Mouse (Mus musculus): ENCODE data around the gene Sbk2.

Sbk2 gene

DNA sequence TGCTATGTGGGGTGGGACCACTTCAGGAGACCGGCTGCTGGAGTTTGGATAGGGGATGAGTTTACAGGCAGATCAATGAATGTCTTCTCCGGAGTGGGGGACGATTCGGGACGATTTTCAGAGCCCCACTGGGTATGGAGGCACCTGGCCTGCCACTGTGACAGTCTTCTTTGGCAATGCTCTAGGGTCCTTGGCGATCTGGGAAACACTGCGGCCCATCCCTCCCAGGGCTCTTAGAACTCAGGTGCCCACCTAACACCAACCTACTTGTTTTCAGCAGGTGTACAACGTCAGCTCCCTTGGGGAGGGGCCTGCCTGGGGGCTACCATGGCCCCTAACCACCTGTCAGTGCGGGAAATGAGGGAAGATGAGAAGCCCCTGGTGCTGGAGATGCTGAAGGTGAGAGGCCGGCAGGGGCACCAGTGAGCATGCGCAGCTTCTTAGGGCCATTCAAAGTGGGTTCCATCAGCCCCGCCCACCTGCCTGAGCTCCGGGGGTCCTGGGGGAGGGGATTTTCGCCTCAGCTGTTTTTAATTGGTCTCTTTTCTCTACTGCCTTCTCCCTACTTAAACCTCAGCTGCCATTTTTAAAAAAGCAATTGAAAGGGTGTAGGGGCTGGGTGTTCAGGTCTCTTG is 41.2 kb downstream of the Sbk2 start:
- peak; percentile 93 for DNase-seq (ENCODE audit: low read depth, low spot score)

DNA sequence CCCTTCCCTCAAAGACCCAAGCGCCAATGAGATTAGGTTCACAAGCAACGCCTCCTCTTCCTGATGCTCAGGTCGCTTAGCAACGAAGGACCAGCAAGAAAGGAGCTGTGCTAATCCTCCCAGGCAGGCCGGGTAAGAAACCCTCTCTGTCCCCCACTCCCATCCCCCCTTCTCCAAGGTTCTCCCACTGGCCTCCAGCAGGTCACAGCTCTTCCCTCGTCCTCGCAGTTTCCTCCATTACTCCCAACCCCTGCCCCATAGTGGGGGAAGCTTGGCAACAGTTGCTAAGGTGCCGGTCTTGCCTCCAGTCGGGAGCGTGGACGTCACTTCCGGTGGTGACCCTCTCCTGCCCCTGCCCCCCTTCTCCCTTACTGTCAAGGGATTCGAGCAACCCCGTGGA is 41.7 kb downstream of the Sbk2 start:
- peak; percentile 72 for DNase-seq (ENCODE audit: low read depth, low spot score)

DNA sequence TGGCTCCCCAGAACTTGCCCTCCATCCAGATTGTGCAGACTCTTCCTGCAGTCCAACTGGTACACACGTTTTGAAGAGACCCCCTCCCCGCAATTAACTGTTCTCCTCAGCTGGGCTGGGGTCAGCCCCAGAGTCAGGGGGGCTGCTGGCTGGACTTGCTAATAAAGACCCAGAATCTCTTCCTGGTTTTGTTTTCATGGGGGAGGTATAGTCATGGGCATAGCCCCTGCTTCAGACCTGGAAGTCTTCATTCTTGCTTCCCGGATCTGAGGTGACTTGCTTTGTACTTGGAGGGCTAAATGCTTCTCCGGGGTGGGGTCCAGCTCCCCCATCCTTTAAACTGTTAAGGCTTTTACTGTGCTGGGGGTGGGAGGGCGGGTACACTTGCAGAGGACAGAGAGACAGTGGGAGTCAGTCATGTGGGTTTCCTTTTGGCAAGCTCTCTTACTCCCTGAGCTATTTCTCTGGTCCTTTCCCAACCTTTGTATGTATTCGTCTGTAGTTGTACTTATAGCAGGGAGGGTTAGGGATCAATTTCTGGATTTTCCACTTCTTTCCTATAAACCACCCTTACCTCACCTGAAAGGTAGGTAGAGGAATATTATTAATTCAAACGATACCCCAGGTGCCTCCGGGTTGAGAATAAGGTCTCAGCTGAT is 42.3 kb downstream of the Sbk2 start, which contains the start of gene Nat14:
TSS of gene Nat14 (plus strand) at position 205 of the 659 bp plus-strand sequence.
- DNase-seq (ENCODE audit: low read depth, low spot score): no peak

DNA sequence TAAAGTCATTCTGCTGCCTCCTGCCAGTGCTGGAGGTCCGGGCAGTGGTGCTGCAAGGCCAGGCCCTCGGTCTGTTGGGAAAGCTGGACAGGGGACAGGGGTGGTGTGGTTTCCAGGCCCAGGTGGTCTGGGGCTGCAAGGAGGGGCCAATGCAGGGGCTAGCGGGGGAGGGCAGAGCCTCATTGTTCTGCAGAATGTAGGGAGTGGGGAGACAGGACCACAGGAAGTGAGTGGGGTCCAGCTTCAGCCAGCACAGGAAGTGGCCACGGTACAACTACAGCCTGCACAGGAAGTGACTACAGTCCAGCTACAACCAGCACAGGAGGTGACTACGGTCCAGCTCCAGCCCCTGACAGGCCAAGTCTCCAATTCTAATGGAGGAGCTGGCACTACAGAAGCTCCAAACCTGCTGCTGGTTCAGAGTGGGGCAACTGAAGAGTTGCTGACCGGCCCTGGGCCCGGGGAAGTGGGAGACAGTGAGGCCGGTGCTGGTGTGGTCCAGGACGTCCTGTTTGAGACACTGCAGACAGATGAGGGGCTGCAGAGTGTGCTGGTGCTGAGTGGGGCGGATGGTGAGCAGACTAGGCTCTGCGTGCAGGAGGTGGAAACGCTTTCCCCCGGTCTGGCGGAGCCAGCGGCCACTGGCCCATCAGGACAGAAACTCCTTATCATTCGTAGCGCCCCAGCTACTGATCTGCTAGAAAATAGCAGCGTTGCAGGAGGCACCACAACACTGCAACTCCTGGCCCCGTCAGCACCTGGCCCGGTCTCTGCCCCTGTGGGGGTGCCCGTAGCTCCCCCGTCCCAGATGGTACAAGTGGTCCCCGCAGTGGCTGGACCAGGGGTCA is 43.0 kb downstream of the Sbk2 start:
- DNase-seq (ENCODE audit: low read depth, low spot score): no peak

DNA sequence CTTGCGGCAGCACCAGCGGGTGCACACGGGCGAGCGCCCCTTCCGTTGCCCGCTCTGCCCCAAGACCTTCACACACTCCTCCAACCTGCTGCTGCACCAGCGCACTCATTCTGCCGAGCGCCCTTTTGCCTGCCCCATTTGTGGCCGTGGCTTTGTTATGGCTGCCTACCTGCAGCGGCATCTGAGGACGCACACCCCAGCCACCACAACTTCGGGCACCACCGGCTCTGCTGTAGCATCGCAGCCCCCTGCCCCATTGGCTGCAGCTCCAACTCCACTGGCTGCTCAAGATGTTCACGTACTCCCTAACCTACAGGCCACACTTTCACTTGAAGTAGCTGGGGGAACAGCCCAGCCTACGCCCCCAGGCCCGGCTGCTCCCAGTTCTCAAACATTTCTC is 43.7 kb downstream of the Sbk2 start:
- no peak for DNase-seq (ENCODE audit: low read depth, low spot score)

DNA sequence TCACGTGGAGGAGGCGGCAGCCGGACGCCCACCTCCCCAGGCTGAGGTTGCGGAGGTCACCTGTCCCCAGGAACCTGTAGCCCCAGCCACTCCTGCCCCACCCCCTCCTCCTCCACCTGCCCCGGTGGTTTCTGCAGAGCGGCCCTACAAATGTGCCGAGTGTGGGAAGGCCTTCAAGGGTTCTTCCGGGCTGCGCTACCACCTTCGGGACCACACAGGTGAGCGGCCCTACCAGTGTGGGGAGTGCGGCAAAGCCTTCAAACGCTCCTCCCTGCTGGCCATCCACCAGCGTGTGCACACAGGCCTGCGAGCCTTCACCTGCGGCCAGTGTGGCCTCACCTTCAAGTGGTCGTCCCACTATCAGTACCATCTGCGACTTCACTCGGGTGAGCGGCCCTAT is 44.2 kb downstream of the Sbk2 start:
- no peak for DNase-seq (ENCODE audit: low read depth, low spot score)

DNA sequence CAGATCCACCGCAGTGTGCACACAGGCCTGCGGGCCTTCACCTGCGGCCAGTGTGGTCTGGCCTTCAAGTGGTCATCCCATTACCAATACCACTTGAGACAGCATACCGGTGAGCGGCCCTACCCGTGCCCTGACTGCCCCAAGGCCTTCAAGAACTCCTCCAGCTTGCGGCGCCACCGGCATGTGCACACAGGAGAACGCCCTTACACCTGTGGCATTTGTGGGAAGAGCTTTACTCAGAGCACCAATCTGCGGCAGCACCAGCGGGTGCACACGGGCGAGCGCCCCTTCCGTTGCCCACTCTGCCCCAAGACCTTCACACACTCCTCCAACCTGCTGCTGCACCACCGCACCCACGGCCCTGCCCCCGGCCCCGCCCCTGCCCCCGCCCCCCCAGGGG is 45.1 kb downstream of the Sbk2 start:
- no peak for DNase-seq (ENCODE audit: low read depth, low spot score)

DNA sequence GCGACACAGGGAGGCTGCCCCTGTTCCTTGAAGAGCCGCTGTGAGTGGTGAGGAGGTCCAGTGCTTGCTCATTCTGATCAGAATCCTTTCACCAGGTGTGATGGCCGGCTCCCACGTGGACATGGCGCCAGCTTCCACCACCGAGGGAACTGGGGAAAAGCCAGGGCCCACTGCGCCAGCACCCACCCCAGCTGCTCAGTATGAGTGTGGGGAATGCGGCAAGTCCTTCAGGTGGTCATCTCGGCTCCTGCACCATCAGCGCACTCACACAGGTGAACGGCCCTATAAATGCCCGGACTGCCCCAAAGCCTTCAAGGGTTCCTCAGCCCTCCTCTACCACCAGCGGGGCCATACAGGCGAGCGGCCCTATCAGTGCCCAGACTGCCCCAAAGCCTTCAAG is 45.5 kb downstream of the Sbk2 start:
- DNase-seq (ENCODE audit: low read depth, low spot score): no peak

DNA sequence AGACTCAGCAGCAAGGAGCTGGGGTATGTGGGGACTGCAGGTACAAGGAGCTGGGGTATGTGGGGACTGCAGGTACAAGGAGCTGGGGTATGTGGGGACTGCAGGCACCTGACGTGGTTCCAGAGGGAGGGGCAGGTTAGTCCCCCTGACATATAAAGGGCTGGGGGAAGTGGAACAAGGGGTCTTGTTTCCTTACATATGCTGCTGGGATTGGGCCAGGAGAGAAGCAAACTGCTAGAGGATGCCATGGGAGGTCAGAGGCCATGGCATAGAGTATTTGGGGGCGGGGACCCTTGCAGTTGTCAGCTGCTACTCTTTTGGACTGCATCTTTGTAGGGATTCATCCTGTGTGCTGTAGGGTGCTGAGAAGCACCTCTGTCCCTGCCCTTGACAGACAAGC is 46.7 kb downstream of the Sbk2 start:
- DNase-seq (ENCODE audit: low read depth, low spot score): no peak

DNA sequence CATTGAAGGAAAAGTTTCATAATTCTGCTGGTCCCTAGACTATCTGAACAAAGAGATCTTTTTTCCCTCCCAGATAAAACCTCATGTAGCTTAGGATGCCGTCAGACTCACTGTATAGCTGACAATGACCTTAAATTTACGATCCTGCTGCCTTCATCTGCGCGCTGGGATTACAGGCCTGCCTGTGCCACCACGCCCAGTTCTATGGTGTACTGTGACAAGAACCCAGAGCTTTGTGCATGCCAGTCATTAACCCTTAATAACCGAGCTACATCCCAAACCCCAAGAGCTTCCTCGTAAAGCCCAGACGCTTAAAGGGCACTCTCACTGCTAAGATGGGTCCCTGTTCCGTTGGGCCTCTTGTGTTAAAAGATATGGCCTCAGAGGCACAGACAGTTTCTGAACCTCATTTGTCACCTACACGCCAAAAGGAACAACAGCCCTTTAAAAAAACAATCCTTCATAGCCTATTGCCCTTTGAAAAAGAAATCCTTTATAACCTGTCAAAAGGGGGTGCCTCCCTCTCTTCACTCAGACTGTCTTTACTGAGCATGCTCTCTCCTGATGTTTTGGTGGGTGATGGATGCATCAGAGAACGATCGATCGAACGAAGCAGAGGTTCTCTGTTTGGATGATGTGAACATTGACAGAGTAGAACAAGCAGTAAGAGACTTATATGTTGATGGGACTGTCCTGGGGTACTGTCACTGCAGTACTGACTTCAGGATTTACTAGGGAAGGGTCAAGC is 48.4 kb downstream of the Sbk2 start:
- DNase-seq (ENCODE audit: low read depth, low spot score): no peak

DNA sequence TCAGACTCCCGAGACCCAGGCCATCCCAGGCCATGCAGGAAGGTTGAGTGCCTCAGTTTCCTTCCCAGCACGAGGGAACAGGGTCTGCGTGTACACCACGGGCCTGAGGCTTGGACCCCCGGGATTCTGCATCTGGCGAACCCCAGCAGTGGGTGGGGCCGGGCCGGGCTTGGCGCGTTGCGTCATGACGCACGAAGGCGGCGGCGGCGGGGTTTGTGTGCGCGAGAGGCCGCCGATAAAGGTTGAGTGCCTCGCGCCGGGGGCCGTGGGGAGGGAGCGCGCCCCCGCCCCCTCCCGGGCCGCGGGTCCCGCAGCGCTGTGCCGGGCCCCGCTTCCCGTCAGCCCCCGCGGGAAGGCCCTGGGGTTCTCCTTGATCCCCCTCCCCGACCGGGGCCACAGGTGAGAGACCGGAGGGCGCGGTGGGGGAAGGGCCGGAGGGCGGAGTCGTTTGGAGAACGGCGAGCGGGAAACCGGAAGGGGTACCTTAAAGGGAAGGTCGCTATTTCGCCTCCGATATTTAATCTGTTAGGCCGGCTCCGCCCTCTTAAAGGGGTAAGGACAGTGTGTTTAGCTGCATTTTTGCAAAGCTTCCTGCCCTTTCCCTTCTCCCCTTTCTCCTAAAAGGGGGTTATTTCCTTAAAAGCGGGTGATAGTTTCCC is 49.1 kb downstream of the Sbk2 start, which contains the start of gene Zfp628:
TSS of gene Zfp628 (plus strand) at position 211 of the 659 bp plus-strand sequence.
- peak; percentile 93 for DNase-seq (ENCODE audit: low read depth, low spot score)

DNA sequence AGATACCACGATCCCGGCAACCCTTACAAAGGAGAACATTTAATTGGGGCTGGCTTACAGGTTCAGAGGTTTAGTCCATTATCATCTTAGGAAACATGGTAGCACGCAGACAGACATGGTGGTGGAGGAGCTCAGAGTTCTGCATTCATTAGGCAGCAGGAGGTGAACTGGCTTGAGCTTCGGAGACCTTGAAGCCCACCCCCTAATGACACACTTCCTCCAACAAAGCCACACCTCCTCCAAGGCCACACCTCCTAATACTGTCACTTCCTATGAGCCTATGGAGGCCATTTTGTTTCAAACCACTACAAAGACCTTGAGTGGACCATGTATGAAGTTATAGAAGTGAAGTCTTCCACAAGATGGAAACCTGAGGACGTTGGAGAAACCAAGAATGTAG is 52.0 kb downstream of the Sbk2 start:
- peak; percentile 98 for DNase-seq (ENCODE audit: low read depth, low spot score)

DNA sequence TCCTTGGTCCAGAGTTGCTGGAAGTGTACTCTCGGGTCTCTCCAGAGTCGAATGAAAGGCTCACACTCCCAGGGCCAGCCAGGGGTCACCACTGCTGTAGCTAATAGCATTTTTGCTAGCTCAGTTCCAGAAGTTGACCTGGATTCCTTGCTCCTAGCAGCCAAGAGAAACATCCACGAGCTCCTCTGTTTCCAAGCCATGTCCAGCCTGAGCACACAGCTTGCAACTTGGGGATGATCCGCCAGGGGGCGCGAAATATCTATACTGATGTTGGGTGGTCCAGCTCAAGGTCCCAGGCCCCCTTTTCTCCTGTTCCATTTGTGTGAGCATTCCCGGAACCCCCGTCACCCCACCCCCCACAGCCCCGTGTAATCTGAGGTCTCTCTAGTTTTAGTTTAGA is 52.6 kb downstream of the Sbk2 start:
- DNase-seq (ENCODE audit: low read depth, low spot score): peak; percentile 89

DNA sequence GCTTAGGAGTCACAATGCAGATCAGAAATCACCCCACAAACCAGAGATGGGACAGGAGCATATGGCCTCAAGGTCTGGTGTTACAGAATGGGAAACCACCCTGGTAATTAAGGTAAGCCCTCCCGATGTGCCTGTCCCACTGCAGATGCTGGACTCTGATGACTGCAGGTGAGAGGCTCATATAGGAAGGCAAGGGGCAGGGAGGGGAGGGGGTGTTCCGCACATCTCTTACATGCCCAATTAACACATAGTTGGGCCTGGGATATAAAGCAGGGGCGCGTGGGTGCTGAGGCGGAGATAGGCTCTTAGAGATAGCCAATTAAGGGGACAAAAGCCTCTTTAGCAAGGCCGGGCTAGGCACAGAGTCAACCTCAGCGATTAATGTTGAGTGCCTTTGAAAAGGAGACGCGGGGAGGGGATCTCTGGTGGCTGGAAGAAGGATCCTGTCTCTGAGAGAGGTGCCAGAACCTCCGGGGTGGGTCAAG is 57.7 kb downstream of the Sbk2 start, which contains the start of gene Gm36210:
TSS of gene Gm36210 (minus strand) at position 51 of the 485 bp plus-strand sequence.
- no peak for DNase-seq (ENCODE audit: low read depth, low spot score)

DNA sequence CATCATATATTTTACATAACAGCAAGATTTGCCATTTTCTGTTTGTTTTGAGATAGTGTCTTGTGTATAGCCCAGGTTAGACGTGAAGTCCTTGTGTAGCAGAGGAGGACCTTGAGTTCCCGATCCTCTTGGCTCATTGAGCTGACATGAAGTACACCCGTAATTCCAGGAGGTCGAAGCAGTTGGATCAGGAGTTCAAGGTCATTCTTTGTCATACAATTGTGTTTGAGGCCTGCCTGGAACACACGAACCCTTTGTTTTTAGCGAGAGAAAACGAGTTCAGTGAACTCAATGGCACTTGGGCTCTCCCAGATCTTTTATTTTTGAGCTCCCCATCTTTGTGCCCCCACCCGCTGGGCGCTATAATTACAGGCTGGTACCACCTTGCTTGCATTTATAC is 61.8 kb downstream of the Sbk2 start:
- DNase-seq (ENCODE audit: low read depth, low spot score): peak; percentile 94

DNA sequence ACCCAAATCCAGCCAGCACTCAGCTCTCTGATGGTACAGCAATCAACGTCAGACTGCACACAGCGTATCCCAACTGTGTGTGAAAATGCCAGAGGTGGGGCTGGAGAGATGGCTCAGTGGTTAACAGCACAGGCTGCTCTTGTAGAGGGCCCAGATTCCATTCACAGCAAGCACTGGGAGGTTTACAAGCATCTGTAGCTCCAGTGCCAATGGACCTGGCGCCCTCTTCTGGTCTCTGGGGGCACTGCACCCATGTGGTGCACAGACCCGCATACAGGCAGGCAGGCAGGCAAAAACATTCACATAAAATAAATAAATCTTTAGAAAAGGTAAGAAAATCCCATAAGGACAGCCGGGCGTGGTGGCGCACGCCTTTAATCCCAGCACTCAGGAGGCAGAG is 63.0 kb downstream of the Sbk2 start:
- DNase-seq (ENCODE audit: low read depth, low spot score): peak; percentile 94

DNA sequence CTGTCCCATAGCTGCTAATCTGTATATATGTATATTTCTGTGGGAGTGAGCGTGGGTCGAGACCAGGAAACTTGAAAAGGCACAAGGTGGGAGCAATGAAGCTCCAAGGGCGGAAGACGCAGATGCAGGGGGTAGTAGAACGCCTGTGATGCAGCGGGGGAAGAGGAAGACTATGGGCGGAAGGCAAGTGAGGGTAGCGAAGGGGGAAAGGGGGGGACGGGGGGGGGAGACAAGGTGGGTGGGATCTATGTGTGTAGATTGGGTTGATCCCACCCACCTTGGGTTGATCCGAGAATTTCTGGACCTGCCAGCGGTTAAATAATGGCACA is 63.7 kb downstream of the Sbk2 start:
- no peak for DNase-seq (ENCODE audit: low read depth, low spot score)

DNA sequence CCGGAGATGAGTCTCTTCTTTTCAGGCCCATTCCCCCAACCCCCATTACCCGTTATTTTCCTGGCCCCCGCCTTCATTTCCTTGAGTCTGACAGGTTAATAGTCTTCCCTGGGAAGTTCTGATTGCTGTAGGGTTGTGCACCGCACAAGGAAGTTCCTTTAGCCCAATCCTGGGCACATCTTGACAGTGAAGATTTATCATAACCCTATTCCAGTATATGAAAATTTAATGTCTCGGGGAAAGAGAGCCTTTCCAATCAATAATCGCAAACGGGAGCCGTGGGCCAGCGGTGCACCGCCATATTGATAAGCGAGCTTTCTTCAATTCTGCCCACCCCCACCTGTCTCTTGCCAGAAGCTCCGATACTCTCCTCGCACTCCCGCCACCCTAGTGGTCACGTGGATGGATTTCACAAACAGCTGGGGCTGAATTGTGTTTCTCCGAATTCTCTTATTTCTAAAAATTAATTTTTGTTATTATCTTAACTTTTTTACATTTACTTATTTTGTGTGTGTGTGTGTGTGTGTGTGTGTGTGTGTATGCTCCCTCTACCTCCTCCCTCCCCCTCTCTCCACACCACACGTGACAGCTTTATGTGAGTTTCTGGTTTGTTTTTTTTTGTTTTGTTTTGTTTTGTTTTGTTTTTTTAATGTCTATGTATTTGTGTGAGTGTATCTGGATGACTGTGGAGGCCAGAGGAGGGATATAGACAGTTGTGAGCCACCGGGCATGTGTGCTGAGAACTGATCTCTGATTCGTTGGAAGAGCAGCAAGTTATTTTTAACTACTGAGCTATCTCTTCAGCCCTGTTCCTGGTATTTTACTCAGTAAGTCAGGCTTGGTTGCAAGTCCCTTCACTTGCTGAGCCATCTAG is 64.3 kb downstream of the Sbk2 start:
- DNase-seq (ENCODE audit: low read depth, low spot score): no peak

DNA sequence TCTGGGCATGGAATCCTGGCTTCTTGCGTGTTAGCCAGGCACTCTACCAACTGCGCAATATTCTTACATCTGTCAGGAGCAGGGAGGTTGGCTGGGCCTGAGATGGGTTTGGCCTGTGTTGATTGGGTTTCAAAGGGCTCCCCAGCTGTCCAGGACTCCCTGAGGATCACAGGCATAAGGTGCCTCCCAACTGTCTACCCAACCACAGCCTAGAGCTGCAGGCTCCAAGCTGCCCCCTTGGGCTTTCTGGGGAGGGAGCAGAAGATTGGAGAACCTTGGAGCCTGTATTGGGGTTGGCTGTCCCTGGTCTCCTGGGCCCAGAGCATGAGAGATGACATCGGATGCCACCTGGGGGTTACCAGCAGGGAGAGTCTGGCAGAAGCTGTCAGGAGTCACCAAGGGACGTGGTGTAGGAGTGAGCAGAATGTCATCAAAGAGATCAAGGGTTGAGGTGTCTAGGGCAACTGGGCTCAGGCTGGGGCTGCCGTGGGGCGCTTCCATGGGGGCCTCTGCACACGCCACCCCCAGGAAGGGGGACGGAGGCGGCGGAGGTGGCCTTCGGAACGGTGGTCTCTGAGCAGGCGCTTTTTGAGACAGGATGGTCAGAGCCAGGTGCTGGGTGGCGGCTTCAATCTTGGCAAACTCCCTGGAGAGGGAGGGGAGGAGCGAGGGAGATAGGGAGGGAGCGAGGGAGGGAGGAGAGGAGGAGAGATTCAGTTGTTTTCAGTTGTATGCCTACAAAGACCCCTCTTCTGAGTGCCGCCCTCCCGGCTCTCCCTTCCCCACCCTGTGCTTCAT is 65.2 kb downstream of the Sbk2 start:
- no peak for DNase-seq (ENCODE audit: low read depth, low spot score)

Measured in ES-CJ7 (cell line).